Mouse (Mus musculus) liver, adult (tissue): ENCODE results near the gene Myh15.

Source experiments
- GATA4 ChIP-seq: IDR thresholded peaks from 2 replicates; pipeline ENCODE4 v1.6.1; 2014; ENCODE audit warnings: mild to moderate bottlenecking, low read length; ENCODE audit not compliant: insufficient replicate concordance

Gene Myh15

DNA sequence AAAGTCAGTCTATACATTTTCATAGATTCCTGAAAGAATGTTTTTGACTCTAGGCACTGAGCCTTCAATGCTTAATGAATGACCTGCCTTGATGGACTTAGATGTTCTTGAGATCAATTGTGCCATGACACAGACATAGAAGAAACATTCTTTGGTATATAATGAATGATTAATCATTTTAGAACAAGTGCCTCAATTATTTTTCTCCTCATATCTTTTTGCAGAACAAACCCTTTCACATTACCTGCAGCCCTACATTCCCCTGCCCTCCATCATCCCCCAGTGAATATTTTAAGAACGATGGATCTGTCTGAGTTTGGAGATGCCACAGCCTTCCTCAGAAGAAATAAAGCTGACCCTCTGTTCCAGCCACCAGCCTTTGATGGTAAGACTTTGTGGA lies at the start of gene Myh15:
Gene Myh15 (plus strand): TSS at position 301 of the 400 bp plus-strand sequence.
- no peak for TF ChIP-seq GATA4

DNA sequence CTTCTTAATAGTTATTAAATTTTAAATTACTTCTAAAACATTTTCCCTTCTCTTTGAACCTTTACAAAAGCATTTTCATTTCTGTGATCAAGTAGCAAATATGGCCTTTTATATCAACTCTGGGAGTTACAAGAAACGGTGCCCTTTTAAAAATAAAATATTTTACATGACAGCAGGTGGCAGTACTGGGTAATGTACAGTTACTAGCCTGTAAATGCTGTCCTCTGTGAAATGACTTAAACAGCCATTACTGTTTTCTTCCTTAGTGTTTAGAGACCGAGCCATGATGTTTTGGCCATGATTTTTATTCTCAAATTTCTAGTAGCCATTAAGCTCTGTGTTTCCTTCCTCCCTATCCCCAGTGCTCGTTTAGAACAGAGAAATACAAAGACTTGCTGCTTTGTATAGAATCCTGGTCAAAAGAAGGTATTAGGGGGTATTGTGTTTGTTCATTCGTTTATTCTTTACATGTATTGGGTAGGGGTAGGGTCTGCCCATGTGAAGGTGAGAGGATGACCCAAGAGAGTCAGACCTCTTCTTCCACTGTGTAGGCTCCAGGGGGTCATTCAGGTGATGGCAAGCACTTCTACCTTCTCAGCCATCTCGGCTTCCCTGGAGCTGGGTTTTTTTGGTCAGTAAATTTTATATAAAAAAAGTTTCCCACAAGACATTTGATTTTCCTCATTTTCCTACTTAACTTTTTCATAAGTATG lies 40.5 kb upstream of the Myh15 start:
- TF ChIP-seq GATA4, result no peak

DNA sequence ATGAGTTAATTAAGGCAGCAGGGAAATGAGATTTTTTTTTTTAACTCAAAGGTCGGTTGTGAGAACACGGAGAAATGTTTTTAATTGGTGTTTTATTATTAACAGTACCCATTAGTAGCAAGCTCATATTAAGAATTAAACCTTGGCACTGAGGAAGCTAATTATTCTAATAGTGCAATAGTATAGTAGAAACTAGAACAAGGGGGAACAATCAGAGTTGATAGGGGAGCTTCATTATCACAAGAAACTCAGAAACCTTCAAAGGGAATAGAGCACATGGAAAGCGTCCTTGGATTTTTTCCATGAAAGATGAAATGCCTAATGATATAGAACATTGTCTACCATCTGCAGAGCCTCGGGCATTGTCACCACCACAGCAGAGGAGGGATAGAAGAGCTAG lies 21.4 kb upstream of the Myh15 start:
- TF ChIP-seq GATA4, result no peak

DNA sequence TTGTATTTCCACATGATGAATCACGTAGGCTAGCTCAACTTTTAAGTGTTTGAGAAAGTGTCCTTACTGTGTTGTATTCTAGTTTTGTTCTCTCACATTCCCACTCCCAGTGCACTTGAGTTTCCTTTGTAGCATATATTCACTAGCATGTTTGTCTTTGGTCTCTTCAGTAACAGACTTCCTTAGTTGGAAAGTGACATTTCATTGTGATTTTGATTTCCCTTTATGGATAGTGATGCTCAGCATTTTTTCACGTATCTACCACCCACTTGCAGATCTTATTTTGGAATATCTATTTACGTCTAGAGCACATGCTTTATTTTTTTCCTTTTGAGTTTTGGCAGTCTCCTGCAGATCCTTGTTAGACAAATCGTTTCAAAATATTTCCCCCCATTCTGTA lies 19.5 kb upstream of the Myh15 start:
- TF ChIP-seq GATA4, result no peak

DNA sequence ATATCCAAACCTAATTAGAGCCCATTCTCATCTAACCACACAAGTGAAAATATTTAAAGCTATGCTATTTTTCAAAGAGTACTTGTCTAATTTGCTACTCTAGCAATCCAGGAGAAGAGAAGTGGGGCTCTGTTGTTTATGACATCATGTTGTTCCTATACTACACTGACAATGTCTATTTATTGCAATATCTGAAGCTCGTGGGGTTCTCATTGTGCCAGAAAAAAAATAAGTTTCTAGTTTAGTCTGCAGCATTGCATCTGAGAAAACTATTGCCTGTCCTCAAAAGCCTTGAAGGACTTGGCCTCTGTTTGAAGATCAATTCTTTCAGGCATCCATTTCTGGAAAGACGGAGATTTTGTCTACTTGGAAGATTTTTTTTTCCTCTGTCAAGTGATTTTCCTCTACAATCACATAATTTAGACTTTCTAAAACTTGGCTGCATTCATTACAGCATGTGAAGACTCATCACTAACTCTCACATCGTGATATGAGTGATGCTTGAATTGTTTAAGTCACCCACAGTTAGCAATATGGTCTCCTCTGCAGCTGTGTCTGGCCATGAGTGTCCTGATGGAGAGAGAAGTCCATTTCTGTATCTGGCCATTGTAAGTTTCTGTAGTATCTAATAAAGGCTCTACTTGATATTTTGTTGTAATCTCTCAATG lies 16.6 kb upstream of the Myh15 start:
- TF ChIP-seq GATA4, result no peak

DNA sequence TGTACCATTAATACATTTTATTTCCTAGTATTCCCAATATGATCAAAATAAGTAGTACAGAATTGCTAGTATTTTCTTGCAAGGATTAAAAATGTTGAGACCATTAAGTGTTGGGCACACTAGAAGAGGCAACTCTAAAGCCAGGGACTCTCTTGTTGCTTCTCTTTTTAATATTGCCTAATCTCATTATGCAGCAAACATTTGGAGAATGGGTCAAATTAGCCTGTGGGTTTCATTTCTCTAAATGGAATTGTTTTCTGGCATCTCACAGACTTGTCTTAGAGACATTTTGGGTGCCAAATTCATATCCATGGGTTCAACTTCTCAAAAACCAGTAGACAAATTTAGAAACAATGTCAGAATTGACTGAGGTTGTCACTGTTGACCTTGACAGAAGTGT lies 8.1 kb upstream of the Myh15 start:
- no peak for TF ChIP-seq GATA4

DNA sequence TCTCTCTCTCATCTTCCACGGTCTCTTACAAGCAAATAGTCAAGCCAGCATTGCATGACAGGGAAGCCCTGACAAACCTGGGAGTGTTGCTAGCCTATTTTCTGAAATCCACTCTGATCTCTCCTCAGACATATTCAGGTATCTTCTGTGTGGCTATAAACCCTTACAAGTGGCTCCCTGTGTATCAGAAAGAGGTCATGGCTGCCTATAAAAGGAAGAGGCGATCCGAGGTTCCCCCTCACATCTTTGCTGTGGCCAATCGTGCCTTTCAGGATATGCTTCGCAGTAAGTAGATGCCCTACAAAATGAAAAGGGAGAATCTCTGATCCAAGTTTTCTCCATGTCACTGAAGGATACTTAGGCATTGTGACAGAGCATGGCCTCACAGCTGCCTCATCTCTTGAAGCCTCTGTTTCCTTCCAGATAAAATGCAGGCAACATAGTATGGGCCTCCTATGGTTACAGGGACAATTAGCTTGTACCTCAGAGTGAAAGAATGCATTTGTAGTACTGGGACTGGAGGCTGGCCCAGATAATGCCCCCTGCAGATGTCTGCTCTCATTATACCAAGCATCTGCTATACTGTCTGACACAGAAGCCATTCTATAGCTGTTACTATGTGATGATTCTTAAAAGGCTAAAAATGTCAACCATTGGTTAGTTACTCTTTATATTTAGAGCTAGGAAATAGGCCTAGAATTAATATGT lies 12.1 kb downstream of the Myh15 start:
- TF ChIP-seq GATA4, result no peak

DNA sequence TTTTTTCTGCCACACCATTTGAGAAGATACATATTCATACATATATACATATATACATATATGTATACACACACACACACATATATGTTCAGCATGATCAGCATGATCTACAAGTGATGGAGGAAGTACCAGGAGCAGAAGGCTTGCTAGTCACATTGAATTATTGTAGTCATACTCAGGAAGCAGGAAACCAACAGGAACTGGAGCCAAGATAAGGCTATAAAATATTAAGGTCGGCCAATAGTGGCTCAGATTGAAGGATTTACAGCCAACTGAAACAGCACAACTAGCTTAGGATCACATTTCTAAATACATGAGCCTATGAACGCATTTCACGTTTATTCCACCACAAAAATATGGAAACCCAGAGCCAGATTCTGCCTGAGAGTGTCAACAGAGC lies 14.0 kb downstream of the Myh15 start:
- TF ChIP-seq GATA4, result no peak

DNA sequence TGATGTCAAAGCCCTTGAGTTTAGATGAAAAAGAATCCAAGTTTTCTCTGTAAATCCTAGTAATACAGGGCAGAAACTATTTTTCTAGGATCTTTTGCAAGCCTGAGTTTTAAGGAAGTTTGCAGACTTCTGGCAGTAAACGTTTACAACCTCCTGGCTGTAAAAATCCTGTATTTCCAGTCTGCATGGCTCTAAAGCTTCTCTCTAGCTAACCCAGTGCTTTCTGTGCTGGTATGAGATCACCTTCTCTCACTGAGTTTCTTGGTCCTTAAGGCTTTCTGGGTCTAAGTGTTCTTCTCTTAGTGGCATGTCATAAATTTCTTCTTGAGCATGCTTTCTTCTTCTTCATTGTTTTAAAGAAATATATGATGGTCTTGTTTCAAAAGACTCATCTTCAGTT lies 70.7 kb downstream of the Myh15 start:
- no peak for TF ChIP-seq GATA4

DNA sequence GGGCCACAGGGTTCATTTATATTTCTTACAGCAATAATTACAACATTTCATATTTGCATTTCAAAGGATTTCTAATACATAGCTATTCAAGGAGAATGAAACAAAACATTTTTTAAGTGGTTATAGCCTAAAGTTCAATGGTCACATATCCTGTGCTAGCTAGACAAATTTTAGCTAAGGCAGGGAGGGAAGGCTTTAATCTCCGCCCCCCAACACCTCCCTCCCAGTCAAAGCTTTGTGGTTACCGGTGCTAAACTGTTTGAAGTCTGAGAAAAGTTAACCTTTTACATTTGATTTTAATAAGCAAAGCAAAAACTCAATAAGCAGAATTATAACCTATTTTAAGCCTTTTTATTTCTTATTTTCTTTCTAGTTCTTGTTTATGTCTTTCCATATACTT lies 98.9 kb downstream of the Myh15 start:
- TF ChIP-seq GATA4, result no peak

DNA sequence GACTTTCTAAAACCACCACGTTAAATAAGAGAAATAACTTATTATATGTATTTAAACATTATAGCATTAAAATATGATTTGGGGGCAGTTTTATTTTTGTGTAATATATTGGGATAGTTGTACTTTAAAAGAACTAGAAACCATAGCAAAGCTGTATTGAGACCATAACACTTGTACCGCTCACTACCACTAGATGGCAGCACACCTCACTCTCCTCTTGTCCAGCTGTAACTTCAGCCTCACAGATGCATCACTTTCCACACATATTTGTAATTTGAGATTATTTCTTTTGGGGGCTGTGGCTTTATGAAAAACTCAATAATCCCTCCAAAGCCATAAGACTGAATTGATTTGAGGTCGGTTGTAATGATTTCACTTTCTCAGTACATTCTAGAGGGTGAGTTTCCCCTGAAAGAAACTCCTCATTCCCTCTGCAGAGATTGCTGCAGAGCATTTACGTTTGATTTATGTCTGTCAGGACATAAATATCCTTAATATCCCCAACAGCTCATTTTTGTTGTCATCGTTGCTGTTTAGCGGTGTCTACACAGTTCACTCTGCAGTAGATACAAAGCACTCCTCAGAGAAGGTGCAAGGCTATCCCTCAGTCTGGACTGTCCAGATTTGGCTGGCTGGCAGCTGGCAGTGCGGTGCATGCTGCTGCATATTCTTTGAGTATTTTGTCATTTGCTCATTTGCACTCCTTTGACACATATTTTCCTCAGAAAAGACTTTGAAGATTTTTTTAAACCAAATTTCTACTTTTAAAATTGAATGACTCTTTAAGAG lies 107.3 kb downstream of the Myh15 start:
- no peak for TF ChIP-seq GATA4

DNA sequence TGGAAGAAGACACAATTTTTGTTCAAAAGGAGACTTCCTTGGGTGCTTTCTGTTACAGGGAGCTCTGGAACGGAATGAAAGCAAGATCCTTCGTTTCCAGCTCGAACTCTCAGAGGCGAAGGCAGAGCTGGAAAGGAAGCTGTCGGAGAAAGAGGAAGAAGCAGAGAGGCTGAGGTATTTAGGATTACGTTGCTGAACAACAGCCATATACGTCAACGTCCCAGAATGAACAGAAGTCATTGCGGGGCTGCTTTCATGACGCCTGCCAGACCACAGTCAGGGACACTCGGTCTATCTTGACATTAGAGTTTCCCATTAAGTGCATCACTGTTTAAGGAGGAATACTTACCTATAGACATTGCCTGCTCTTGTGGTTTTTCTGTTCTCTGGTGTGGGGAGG lies 108.4 kb downstream of the Myh15 start:
- TF ChIP-seq GATA4, result no peak

DNA sequence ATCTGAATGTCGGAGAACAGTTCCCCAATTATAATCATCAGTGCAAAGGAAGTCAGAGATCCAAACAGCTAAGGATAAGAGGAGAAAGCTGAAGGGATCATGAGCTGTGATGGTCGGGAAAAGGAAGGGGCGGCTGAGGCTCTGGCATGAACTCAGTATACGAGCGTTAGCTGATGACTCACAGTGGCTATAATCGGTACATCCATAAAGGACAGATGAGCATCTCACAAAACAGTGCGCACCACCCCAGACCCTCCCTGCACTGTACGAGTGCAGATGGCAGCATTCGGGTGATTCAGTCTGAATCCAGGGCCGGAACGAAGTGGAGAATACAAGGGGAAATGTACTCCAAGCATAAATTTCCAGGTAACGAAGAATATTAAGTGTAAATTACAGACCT lies 110.0 kb downstream of the Myh15 start:
- TF ChIP-seq GATA4, result no peak

DNA sequence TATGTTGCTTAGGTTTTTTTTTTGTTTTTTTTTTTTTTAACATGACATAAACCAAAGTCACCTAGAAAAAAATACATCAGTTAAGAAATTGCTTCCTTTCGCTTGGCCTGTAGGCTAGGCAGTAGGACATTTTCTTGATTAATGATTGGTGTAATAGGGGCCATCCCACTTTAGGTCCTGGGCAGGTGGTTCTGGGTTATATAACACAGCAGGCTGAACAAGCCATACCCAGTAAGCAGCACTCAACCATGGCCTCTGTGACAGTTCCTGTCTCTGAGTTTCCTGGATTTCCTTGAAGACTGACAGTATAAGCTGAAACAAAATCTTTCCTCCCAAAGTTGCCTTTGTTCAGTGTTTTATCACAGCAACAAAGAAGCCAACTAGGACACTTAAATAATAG lies 117.8 kb downstream of the Myh15 start:
- no peak for TF ChIP-seq GATA4

DNA sequence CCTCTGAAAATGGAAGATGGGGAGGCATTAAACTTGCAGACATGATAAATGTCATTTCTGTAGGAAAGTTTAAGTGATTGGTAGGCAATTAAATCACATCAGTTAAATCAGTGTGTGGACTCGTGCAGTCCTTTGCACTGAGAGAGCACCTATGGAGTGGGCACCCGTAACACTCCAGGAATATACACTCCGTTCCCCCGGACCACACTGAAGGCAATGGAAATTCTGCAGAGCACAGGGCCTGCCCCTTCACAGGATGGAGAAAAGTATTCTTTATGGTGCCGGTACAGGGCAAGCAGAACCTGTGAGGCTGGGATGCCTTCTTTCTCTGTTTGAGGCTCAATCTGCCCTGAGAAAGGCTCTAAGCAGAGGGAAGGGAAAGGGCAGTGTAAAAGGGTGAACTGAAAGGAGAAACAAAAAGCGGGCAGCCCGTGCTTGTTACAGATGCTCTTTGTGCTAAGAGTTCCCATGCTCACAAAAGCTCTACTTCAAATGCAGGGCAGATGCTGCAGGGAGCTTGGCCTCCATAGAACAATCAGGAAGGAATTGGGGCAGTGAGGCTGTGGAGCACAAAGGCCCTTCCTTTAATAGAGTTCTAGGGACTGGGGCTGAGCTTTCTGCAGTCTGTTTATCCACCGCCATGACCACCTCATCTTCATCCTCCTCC lies 118.6 kb downstream of the Myh15 start:
- TF ChIP-seq GATA4, result no peak
